Comparison of ENCODE assay signal across 38 mouse cellular contexts in the genomic region with DNA sequence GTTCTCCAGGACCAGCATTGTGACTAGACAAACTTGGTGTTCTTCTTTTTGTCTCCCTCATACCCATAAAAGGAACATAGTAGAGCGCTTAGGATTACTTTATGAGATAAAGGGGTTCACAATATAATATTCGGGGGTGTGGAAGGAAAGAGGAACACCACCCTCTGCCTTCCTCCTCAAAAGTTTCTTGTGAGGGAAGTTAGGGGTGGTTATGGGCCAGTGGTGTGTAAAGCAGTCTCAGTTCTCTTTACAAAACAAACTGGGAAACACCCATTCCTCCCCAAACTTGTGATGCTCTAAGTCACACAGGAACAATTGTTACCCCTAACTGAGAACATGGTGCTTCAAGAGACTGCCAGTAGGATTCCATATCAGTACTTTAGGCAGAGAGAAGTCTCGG. TPM values are rescaled to one million over a fixed set of nuclear protein-coding genes. Genes with fewer than 3 reads are reported as not detected.
DNase-seq lines count a peak whose midpoint lies in the region; ATAC-seq lines count a peak whose summit lies in the region.
"Had no signal": no experiment of that assay in that cellular context is flagged by ENCODE, and none has a peak within 500 bp of the region (broad histone marks: within the 10 kb centered on the region; RNA-seq: fewer than 3 reads in every experiment).

No protein-coding gene starts in this region.

- H3K27me3 ChIP-seq in forebrain, embryonic 13.5 days: no peaks in the 10 kb centered on the region
- H3K27me3 ChIP-seq in intestine, embryonic 15.5 days (replicated peaks): no peaks in the 10 kb centered on the region
- H3K27me3 ChIP-seq: embryonic facial prominence, embryonic 12.5 days; forebrain, embryonic 15.5 days; heart, embryonic 12.5 days; limb, embryonic 15.5 days; liver, embryonic 15.5 days; lung, embryonic 15.5 days; neural tube, embryonic 13.5 days had no signal

- H3K4me3 ChIP-seq in forebrain, embryonic 13.5 days: no peak overlapping the region
- no peak overlapping the region for H3K4me3 ChIP-seq in intestine, embryonic 15.5 days (replicated peaks)
- H3K4me3 ChIP-seq: embryonic facial prominence, embryonic 12.5 days; forebrain, embryonic 15.5 days; heart, adult 2 months; heart, embryonic 12.5 days; limb, embryonic 10.5 days; limb, embryonic 15.5 days; liver, embryonic 15.5 days; lung, embryonic 15.5 days; midbrain, embryonic 10.5 days; neural tube, embryonic 13.5 days had no signal

- no peak overlapping the region for H3K4me2 ChIP-seq in forebrain, embryonic 13.5 days
- no peak overlapping the region for H3K4me2 ChIP-seq in intestine, embryonic 15.5 days (replicated peaks)
- H3K4me2 ChIP-seq: embryonic facial prominence, embryonic 12.5 days; forebrain, embryonic 15.5 days; heart, embryonic 12.5 days; hindbrain, embryonic 14.5 days; limb, embryonic 15.5 days; liver, embryonic 15.5 days; lung, embryonic 15.5 days; neural tube, embryonic 13.5 days had no signal

- peak; percentile 85 for ATAC-seq in megakaryocyte progenitor cell, adult 5-6 weeks (replicated peaks; ENCODE audit: poor library complexity)
- no peak for ATAC-seq in forebrain, embryonic 13.5 days
- ATAC-seq in intestine, embryonic 15.5 days: no peak
- ATAC-seq: forebrain, embryonic 15.5 days; midbrain, embryonic 16.5 days had no signal

- H3K9ac ChIP-seq in forebrain, embryonic 13.5 days: no peak overlapping the region
- no peak overlapping the region for H3K9ac ChIP-seq in intestine, embryonic 15.5 days
- H3K9ac ChIP-seq: embryonic facial prominence, embryonic 12.5 days; forebrain, embryonic 15.5 days; heart, embryonic 12.5 days; hindbrain, embryonic 14.5 days; limb, embryonic 15.5 days; liver, embryonic 15.5 days; lung, embryonic 15.5 days; neural tube, embryonic 13.5 days had no signal

- intact Hi-C loops in heart, postnatal 10 days (cut with DNase I): no loop called here

- no peaks in the 10 kb centered on the region for H3K36me3 ChIP-seq in forebrain, embryonic 13.5 days (ENCODE audit: poor library complexity, severe bottlenecking)
- H3K36me3 ChIP-seq in intestine, embryonic 15.5 days: no peaks in the 10 kb centered on the region
- H3K36me3 ChIP-seq: embryonic facial prominence, embryonic 12.5 days; forebrain, embryonic 15.5 days; heart, embryonic 12.5 days; limb, embryonic 10.5 days; limb, embryonic 15.5 days; liver, embryonic 15.5 days; lung, embryonic 15.5 days; midbrain, embryonic 10.5 days; neural tube, embryonic 13.5 days had no signal

- H3K9me3 ChIP-seq in forebrain, embryonic 13.5 days (replicated peaks): no peaks in the 10 kb centered on the region
- no peaks in the 10 kb centered on the region for H3K9me3 ChIP-seq in intestine, embryonic 15.5 days
- H3K9me3 ChIP-seq: embryonic facial prominence, embryonic 12.5 days; forebrain, embryonic 15.5 days; heart, embryonic 12.5 days; limb, embryonic 10.5 days; limb, embryonic 15.5 days; liver, embryonic 15.5 days; lung, embryonic 15.5 days; midbrain, embryonic 10.5 days; neural tube, embryonic 13.5 days had no signal

- no peaks in the 10 kb centered on the region for H3K4me1 ChIP-seq in forebrain, embryonic 13.5 days
- no peaks in the 10 kb centered on the region for H3K4me1 ChIP-seq in intestine, embryonic 15.5 days (replicated peaks)
- H3K4me1 ChIP-seq: embryonic facial prominence, embryonic 12.5 days; forebrain, embryonic 15.5 days; heart, embryonic 12.5 days; limb, embryonic 10.5 days; limb, embryonic 15.5 days; liver, embryonic 15.5 days; lung, embryonic 15.5 days; midbrain, embryonic 10.5 days; neural tube, embryonic 13.5 days had no signal

- no peak overlapping the region for H3K27ac ChIP-seq in forebrain, embryonic 13.5 days
- H3K27ac ChIP-seq in intestine, embryonic 15.5 days: no peak overlapping the region
- H3K27ac ChIP-seq: embryonic facial prominence, embryonic 12.5 days; forebrain, embryonic 15.5 days; heart, adult 2 months; hindbrain, embryonic 14.5 days; limb, embryonic 10.5 days; limb, embryonic 15.5 days; liver, embryonic 15.5 days; lung, embryonic 15.5 days; macrophage; midbrain, embryonic 10.5 days; neural tube, embryonic 13.5 days had no signal

- WGBS in forebrain, embryonic 13.5 days: 91% methylated on average over 3 of the region's 3 CpGs
- WGBS in intestine, embryonic 15.5 days: 90% methylated on average over 3 of the region's 3 CpGs

- peak; percentile 89 for DNase-seq in heart, adult 11 months
- no peak for DNase-seq in heart, postnatal 10 days
- peak; percentile 79 to 82 for DNase-seq in spleen, postnatal 36 days (ENCODE audit: low spot score in 2 of 2)
- DNase-seq in spleen, postnatal 10 days (ENCODE audit: low spot score in 2 of 2): no peak
- no peak for DNase-seq in thymus, postnatal 36 days
- DNase-seq: adrenal gland, postnatal 25 days; cerebellum, adult 2 months; cerebellum, postnatal 25 days; gastrocnemius, postnatal 25 days; heart, adult 2 months; kidney, adult 18-20 months; kidney, postnatal 36 days; layer of hippocampus, postnatal 36 days had no signal

RNA-seq across cellular contexts. Expression of gene Atp6v1g3, which starts 12.0 kb away (rescaled TPM):
- total RNA-seq in heart, postnatal 10 days (2021): not detected
- total RNA-seq in megakaryocyte progenitor cell, adult 5-6 weeks (2015): not detected in 2 replicates
- not detected in 2 replicates for total RNA-seq in megakaryocyte progenitor cell, adult 5-6 weeks (2017)
- not detected in 2 replicates for polyA plus RNA-seq in forebrain, embryonic 13.5 days (2015; fragmentation: Nextera tagmentation; extraction: Ambion mirVana)
- polyA plus RNA-seq in intestine, embryonic 15.5 days (2015; fragmentation: Nextera tagmentation; extraction: Ambion mirVana): not detected in 2 replicates
- total RNA-seq: adrenal gland, adult 18-20 months; adrenal gland, postnatal 25 days; gastrocnemius, adult 18-20 months; gastrocnemius, postnatal 25 days; heart, adult 2 months; hematopoietic stem cell, adult 5-6 weeks; layer of hippocampus, adult 8-10 months; layer of hippocampus, postnatal 36 days had no signal
- polyA plus RNA-seq: brain, embryonic 14.5 days; cerebellum, adult 2 months; forebrain, embryonic 15.5 days; frontal cortex, adult 2 months; heart, adult 2 months; heart, embryonic 12.5 days; heart, postnatal 0 days; hindbrain, embryonic 14.5 days; liver, embryonic 15.5 days; lung, embryonic 15.5 days; macrophage; midbrain, embryonic 10.5 days; midbrain, embryonic 16.5 days; neural tube, embryonic 13.5 days; small intestine, adult 2 months; stomach, embryonic 14.5 days; testis, adult 2 months had no signal

Comparison
In these comparisons a context has a peak if more than half of its experiments do, and no peak if none do; other contexts are left out.
1. DNase-seq: peak in heart, adult 11 months (single experiment) and spleen, postnatal 36 days (2 of 2); none in heart, postnatal 10 days (0 of 2), spleen, postnatal 10 days (0 of 2) and thymus, postnatal 36 days (0 of 2).